Mouse (Mus musculus) spleen, adult 2 months (tissue): ENCODE results near the gene Grk5. TPM values are rescaled to one million over a fixed set of nuclear protein-coding genes. Genes with fewer than 3 reads are reported as not detected.

ENCODE experiments used
- DNase-seq, 2 experiments: peaks; one replicate each; pipeline versions ENCODE4 v3.0.0 to v3.0.0-alpha.2; 2012 to 2021; ENCODE audit warnings: low spot score in 2 of 2, low read depth in 1 of 2
- H3K27ac ChIP-seq: fragments of 200-500 bp; 2 replicates; pipeline ENCODE4 v1.5.1; 2012; ENCODE audit warnings: low read length, inconsistent platforms; ENCODE audit not compliant: insufficient read depth
- H3K27me3 ChIP-seq: fragments of 200-500 bp; 2 replicates; pipeline ENCODE4 v1.6.1; 2012; ENCODE audit warnings: mild to moderate bottlenecking, moderate library complexity, low read length, inconsistent platforms; ENCODE audit not compliant: control insufficient read depth, insufficient read depth
- H3K36me3 ChIP-seq: fragments of 200-500 bp; 2 replicates; pipeline ENCODE4 v1.6.1; 2012; ENCODE audit warnings: mild to moderate bottlenecking, low read length, inconsistent platforms; ENCODE audit not compliant: control insufficient read depth, insufficient read depth
- H3K4me1 ChIP-seq: fragments of 200-500 bp; 2 replicates; pipeline ENCODE4 v1.6.1; 2011; ENCODE audit warnings: inconsistent platforms; ENCODE audit not compliant: control insufficient read depth, insufficient read depth, insufficient read length
- H3K4me3 ChIP-seq: fragments of 200-500 bp; 2 replicates; pipeline ENCODE4 v1.5.1; 2011; ENCODE audit warnings: mild to moderate bottlenecking, inconsistent platforms; ENCODE audit not compliant: insufficient read depth, insufficient read length; ENCODE audit errors: extremely low read depth
- CTCF ChIP-seq: fragments of 200-500 bp; IDR thresholded peaks from 2 replicates; pipeline ENCODE4 v1.5.1; 2011; ENCODE audit warnings: mild to moderate bottlenecking, inconsistent platforms; ENCODE audit not compliant: insufficient read depth, insufficient read length, insufficient replicate concordance; ENCODE audit errors: extremely low read depth
- POLR2A ChIP-seq: fragments of 200-500 bp; IDR thresholded peaks from 2 replicates; pipeline ENCODE4 v1.6.1; 2011; ENCODE audit warnings: low read depth, low read length, inconsistent platforms
- WGBS: fragments of 180-500 bp; shearing (Covaris S2); methylation state at CpG from one replicate; pipeline ENCODE4 v1.1.7; 2018; 5-methylcytosine and 5-hydroxymethylcytosine counted together
- polyA plus RNA-seq: library from polyadenylated mRNA; depleted of rRNA; stranded (reverse); fragments of >200 nt; gene quantifications from 2 replicates; pipeline ENCODE4 v1.2.3, GENCODE M21; 2012

Grk5 gene
- polyA plus RNA-seq, 1 experiment: 2.1 TPM

DNA sequence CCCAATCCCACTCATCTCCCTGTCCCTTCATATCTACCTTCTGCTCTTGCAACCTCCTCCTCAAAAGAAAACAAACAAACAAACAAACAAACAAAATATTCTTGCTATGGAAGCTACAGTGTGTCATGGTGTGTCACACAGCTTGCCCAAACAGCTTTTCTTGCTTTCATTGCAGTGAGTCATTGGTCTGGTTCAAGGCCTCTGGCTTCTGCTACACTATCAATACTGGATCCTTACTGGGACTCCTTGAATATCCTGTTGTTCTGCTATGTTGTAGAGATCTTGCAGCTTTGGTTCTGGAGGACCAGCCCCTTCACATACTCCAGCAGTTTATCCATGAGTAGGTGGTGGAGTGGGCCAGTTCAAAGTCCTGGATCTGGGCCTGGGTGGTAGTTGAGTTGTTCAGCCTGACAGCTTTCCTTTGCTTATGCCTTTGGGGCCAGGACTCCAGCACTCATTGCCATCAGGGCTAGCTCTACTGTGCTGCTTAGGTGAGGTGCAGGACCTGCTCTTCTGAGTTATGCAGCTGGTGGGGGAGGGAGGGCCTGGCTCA, 66.7 kb downstream of the Grk5 start:
- Histone ChIP-seq H3K27me3 (no peaks in the 10 kb centered on the region), H3K4me1 (no peaks in the 10 kb centered on the region), H3K27ac (no peak overlapping the region), H3K36me3 (no peaks in the 10 kb centered on the region), H3K4me3 (no peak overlapping the region)
- no peak for DNase-seq
- no peak for TF ChIP-seq CTCF
- no peak for TF ChIP-seq POLR2A

DNA sequence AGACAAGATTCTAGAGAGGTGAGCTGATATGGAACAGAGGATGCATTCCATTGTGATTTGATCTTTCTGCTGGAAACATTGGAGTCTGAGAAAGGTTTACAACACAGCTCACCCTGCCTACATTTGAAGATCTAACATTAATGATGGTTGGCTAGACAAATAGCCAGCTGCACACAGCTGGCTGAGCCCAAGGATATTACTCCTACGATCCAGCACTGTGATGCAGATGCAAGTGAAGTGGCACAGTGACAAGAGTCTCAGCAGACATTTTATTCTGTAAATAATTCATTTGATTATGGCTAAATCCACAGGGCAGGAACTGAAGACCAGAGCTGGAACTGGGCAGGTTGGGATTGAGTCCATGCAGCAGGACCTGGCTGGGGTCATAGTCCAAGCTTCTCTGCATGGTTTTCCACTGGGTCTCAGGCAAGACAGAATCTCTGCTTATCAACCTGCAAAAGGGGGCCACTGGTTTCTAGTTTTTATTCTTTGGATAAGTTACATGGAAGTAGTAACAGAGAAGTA, 70.2 kb downstream of the Grk5 start:
- 85% methylated on average over 1 of the region's 1 CpGs for WGBS
- Histone ChIP-seq H3K27me3 (no peaks in the 10 kb centered on the region), H3K27ac (no peak overlapping the region), H3K4me1 (peaks cover 2% of the 10 kb centered on the region; the same call in 1 of the 2 replicates), H3K36me3 (no peaks in the 10 kb centered on the region), H3K4me3 (no peak overlapping the region)
- TF ChIP-seq CTCF (no peak), POLR2A (no peak)
- DNase-seq: no peak

GRCm38 (mm10) chr19:60962358-60963061, 73.0 kb downstream of the Grk5 start:
- no peak overlapping the region for H3K4me3 ChIP-seq
- TF ChIP-seq CTCF (no peak), POLR2A (no peak)
- peaks cover 2% of the 10 kb centered on the region; the same call in 1 of the 2 replicates for H3K4me1 ChIP-seq
- no peaks in the 10 kb centered on the region for H3K36me3 ChIP-seq
- WGBS: 68% methylated on average over 7 of the region's 7 CpGs
- H3K27ac ChIP-seq: no peak overlapping the region
- H3K27me3 ChIP-seq: no peaks in the 10 kb centered on the region
- no peak for DNase-seq

- no peak for DNase-seq
- TF ChIP-seq POLR2A (no peak), CTCF (no peak)
- H3K27ac ChIP-seq: no peak overlapping the region
- H3K4me3 ChIP-seq: no peak overlapping the region
- no peaks in the 10 kb centered on the region for H3K4me1 ChIP-seq
- no peaks in the 10 kb centered on the region for H3K36me3 ChIP-seq
- WGBS: 93% methylated on average over 1 of the region's 1 CpGs
- H3K27me3 ChIP-seq: no peaks in the 10 kb centered on the region
Measured at GRCm38 (mm10) chr19:60967909-60968308, 78.4 kb downstream of the Grk5 start.

- no peaks in the 10 kb centered on the region for H3K36me3 ChIP-seq
- no peak overlapping the region for H3K4me3 ChIP-seq
- no peaks in the 10 kb centered on the region for H3K27me3 ChIP-seq
- no peak overlapping the region for H3K27ac ChIP-seq
- DNase-seq: no peak
- TF ChIP-seq CTCF: no peak
- no peak for TF ChIP-seq POLR2A
- H3K4me1 ChIP-seq: no peaks in the 10 kb centered on the region
- WGBS: 86% methylated on average over 3 of the region's 3 CpGs
Measured at GRCm38 (mm10) chr19:60970406-60970805, 80.9 kb downstream of the Grk5 start.

DNA sequence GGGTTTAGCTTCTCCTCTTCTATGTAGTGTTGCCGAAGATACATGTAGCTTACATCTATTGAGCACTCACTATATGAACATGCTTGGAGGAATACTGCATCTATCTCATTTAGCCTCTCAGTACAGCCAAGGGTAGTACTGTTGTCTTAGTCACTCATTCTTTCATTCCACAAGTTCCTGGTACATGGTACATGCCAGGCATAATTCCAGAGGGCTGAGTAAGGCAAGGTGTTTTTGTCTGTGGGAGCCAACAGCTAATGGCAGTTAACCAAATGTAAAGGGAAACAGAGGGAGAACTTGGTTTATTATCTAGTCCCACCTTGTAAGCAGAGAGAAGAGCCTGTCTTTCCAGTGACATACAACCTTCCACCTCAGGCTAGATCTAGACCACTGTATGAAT, 82.0 kb downstream of the Grk5 start:
- Histone ChIP-seq H3K36me3 (no peaks in the 10 kb centered on the region), H3K27ac (no peak overlapping the region), H3K27me3 (no peaks in the 10 kb centered on the region), H3K4me3 (no peak overlapping the region), H3K4me1 (no peaks in the 10 kb centered on the region)
- TF ChIP-seq CTCF (no peak), POLR2A (no peak)
- DNase-seq: no peak
- WGBS: 84% methylated on average over 1 of the region's 1 CpGs

- no peak for DNase-seq
- Histone ChIP-seq H3K27me3 (no peaks in the 10 kb centered on the region), H3K27ac (no peak overlapping the region), H3K4me1 (no peaks in the 10 kb centered on the region), H3K4me3 (no peak overlapping the region), H3K36me3 (no peaks in the 10 kb centered on the region)
- TF ChIP-seq POLR2A (no peak), CTCF (no peak)
- 87% methylated on average over 1 of the region's 1 CpGs for WGBS
Measured at GRCm38 (mm10) chr19:60972281-60973015, 82.9 kb downstream of the Grk5 start.
